Mouse (Mus musculus) stomach, embryonic 15.5 days (tissue): ENCODE results near the gene Scg5. TPM values are rescaled to one million over a fixed set of nuclear protein-coding genes. Genes with fewer than 3 reads are reported as not detected.

Experiments used
- ATAC-seq: fragments of 200-750 bp; cut with Nextera tagmentation; 2 replicates; pipeline ENCODE4 v1.8.0; 2017; ENCODE audit warnings: low read depth, moderate number of reproducible peaks, moderate TSS enrichment; ENCODE audit not compliant: insufficient read depth, low FRiP score
- H3K27ac ChIP-seq: fragments of 300-500 bp; sonication (generic); 2 replicates; pipeline ENCODE4 v1.5.1; 2015; ENCODE audit warnings: mild to moderate bottlenecking, inconsistent platforms
- H3K27me3 ChIP-seq: fragments of 300-500 bp; sonication (generic); replicated peaks from 2 replicates; pipeline ENCODE4 v1.6.1; 2015; ENCODE audit warnings: inconsistent platforms
- H3K36me3 ChIP-seq: fragments of 300-500 bp; sonication (generic); 2 replicates; pipeline ENCODE4 v1.6.1; 2015; ENCODE audit warnings: inconsistent platforms
- H3K4me1 ChIP-seq: fragments of 300-500 bp; sonication (generic); 2 replicates; pipeline ENCODE4 v1.6.1; 2015; ENCODE audit warnings: inconsistent platforms
- H3K4me2 ChIP-seq: fragments of 300-500 bp; sonication (generic); 2 replicates; pipeline ENCODE4 v1.6.1; 2015; ENCODE audit warnings: mild to moderate bottlenecking, inconsistent platforms
- H3K4me3 ChIP-seq: fragments of 300-500 bp; sonication (generic); replicated peaks from 2 replicates; pipeline ENCODE4 v1.5.1; 2015; ENCODE audit warnings: inconsistent platforms
- H3K9ac ChIP-seq: fragments of 300-500 bp; sonication (generic); 2 replicates; pipeline ENCODE4 v1.6.1; 2015; ENCODE audit warnings: inconsistent platforms
- H3K9me3 ChIP-seq: fragments of 300-500 bp; sonication (generic); 2 replicates; pipeline ENCODE4 v1.6.1; 2016; ENCODE audit warnings: inconsistent platforms
- WGBS: fragments of 180-500 bp; shearing (Covaris S2); methylation state at CpG from one replicate; pipeline ENCODE4 v1.1.7; 2015; 5-methylcytosine and 5-hydroxymethylcytosine counted together
- polyA plus RNA-seq: library from polyadenylated mRNA; unstranded; fragments of >200 nt; fragmentation: Nextera tagmentation; extraction: Ambion mirVana; gene quantifications from 2 replicates; pipeline ENCODE4 v1.2.1, GENCODE M21; 2015

The Scg5 gene
- polyA plus RNA-seq, 1 experiment from 2014 or later, result 12.4 TPM

- Histone ChIP-seq H3K27ac (no peak overlapping the region), H3K27me3 (no peaks in the 10 kb centered on the region), H3K4me3 (no peak overlapping the region), H3K4me2 (no peak overlapping the region), H3K9me3 (no peaks in the 10 kb centered on the region), H3K9ac (no peak overlapping the region), H3K36me3 (no peaks in the 10 kb centered on the region), H3K4me1 (no peaks in the 10 kb centered on the region)
- ATAC-seq, result no peak
- WGBS, result 73% methylated on average over 13 of the region's 13 CpGs
Measured at GRCm38 (mm10) chr2:113798605-113799004, 30.3 kb downstream of the Scg5 start.

DNA sequence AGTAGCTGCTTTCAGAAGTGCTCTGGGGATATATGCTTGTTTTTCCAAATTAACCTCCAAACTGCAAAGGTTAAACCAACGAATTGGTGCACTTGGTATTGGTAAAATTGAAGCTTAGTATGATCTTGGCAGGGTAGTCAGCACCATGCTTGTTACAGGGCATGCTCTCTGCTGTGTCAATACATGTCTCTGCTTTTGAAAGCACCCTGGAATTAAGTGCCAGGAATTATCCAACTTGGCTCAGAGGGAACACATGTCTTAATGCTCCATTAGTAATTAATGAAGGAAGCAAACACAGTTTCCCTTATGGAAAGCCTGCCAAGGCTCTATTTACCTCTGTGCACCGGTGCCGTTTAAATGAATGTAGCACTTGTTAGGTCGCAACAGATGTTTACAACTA lies 33.7 kb downstream of the Scg5 start:
- no peaks in the 10 kb centered on the region for H3K36me3 ChIP-seq
- WGBS, result 66% methylated on average over 4 of the region's 4 CpGs

DNA sequence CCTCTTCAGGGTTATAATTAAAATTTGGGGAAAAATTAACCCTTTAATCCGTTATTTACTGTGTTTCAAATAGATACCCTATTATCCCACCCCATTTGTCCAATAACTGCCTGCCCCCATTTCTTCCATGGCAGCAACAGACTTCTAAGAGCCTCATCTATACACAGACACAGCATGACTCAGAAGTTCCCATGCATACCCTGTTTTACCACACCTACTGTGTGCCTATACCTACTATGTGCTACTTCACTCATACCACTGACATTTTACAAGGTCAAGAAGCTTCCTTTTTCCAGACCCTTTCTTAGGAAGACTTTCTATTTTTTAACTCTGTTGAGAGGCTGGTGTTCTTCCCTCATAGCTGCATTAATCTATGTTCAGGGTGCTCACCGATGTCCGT lies 35.4 kb downstream of the Scg5 start:
- Histone ChIP-seq H3K27me3 (no peaks in the 10 kb centered on the region), H3K9me3 (no peaks in the 10 kb centered on the region), H3K27ac (no peak overlapping the region), H3K4me2 (no peak overlapping the region), H3K4me3 (no peak overlapping the region), H3K4me1 (no peaks in the 10 kb centered on the region), H3K36me3 (no peaks in the 10 kb centered on the region), H3K9ac (no peak overlapping the region)
- WGBS, result 81% methylated on average over 3 of the region's 3 CpGs
- no peak for ATAC-seq

More for the DNA sequence above, 33.7 kb downstream of the Scg5 start:
- H3K4me1 ChIP-seq, result no peaks in the 10 kb centered on the region
- no peaks in the 10 kb centered on the region for H3K27me3 ChIP-seq
- no peaks in the 10 kb centered on the region for H3K9me3 ChIP-seq
- no peak overlapping the region for H3K4me2 ChIP-seq
- ATAC-seq, result no peak
- no peak overlapping the region for H3K27ac ChIP-seq
- H3K9ac ChIP-seq, result no peak overlapping the region
- H3K4me3 ChIP-seq, result no peak overlapping the region

DNA sequence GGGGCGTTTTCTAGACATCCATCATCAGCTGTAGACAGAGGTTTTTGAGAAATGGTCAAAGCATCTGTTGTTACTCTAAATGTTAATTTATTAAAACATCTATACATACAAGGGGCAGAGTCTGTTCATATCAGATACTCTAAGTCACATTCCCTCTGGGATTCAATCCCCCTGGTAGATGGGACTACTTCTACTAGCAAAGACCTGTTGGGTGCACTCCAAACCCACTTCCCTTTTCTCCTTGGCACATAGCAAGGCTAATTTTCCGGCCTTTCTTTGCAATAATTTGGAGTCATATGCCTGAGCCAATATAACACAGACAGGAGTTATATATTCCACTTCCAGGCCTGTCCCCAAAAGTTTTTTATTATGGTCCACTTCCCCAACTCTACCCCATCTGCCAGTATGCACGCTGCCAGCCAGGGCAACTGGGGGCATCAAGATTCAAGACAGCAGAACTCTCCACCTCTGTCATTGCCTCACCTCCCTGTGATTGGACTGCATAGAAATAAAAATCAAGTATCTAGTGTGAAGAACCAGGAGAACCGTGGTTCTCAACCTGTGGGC lies 40.0 kb downstream of the Scg5 start:
- no peak for ATAC-seq
- Histone ChIP-seq H3K4me1 (no peaks in the 10 kb centered on the region), H3K27me3 (no peaks in the 10 kb centered on the region), H3K36me3 (no peaks in the 10 kb centered on the region), H3K9me3 (no peaks in the 10 kb centered on the region), H3K9ac (no peak overlapping the region), H3K27ac (no peak overlapping the region), H3K4me3 (no peak overlapping the region), H3K4me2 (no peak overlapping the region)
- WGBS, result 83% methylated on average over 4 of the region's 4 CpGs

DNA sequence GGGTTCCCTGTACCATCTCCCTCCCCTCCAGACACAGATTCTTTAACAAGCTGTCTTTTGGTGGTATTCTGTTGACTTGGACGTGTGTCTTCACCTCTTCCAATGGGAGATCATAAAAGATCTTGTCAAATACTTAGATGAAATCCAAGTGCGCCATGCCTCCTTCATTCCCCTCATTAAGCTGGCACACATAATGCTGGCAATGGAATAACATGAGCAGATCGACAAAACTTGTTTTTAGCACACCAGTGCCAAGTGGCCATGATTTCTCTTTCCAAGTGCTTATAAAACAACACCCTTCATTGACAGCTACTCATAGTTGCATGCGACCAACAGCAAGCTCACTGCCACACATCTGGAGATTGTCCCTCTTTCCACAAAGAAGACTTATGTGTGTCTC lies 41.0 kb downstream of the Scg5 start:
- 86% methylated on average over 4 of the region's 4 CpGs for WGBS
- Histone ChIP-seq H3K4me3 (no peak overlapping the region), H3K36me3 (no peaks in the 10 kb centered on the region), H3K9ac (no peak overlapping the region), H3K4me1 (no peaks in the 10 kb centered on the region), H3K27me3 (no peaks in the 10 kb centered on the region), H3K9me3 (no peaks in the 10 kb centered on the region), H3K27ac (no peak overlapping the region), H3K4me2 (no peak overlapping the region)
- ATAC-seq, result no peak

- no peaks in the 10 kb centered on the region for H3K27me3 ChIP-seq
- no peaks in the 10 kb centered on the region for H3K9me3 ChIP-seq
- no peak overlapping the region for H3K27ac ChIP-seq
- no peaks in the 10 kb centered on the region for H3K36me3 ChIP-seq
- no peak overlapping the region for H3K4me3 ChIP-seq
- no peaks in the 10 kb centered on the region for H3K4me1 ChIP-seq
- no peak for ATAC-seq
- no peak overlapping the region for H3K9ac ChIP-seq
- H3K4me2 ChIP-seq, result no peak overlapping the region
- WGBS, result 19% methylated on average over 3 of the region's 3 CpGs
Measured at GRCm38 (mm10) chr2:113784851-113785250, 44.1 kb downstream of the Scg5 start.

DNA sequence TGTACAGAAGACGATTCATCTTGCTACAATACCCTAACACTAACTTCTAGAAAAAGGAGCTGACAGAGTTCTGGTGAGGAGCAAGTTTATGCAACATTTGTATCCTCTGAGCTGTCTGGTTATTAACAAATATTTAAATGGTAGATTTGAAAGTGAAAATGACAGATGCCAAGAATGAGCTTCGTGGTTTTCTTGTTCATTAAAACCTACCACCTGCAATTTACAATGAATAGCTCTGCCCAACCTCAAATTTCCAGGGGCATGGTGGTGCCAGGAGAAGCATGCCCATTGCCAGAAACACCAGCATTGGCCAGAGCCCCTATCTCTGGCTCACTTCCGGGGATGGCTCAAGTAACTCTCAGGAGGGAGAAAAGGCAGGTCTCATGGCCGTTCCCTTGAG lies 47.4 kb downstream of the Scg5 start:
- no peak overlapping the region for H3K9ac ChIP-seq
- no peaks in the 10 kb centered on the region for H3K36me3 ChIP-seq
- H3K27ac ChIP-seq, result no peak overlapping the region
- no peaks in the 10 kb centered on the region for H3K9me3 ChIP-seq
- ATAC-seq, result no peak
- no peak overlapping the region for H3K4me3 ChIP-seq
- H3K4me2 ChIP-seq, result no peak overlapping the region
- WGBS, result 59% methylated on average over 4 of the region's 4 CpGs
- no peaks in the 10 kb centered on the region for H3K4me1 ChIP-seq
- no peaks in the 10 kb centered on the region for H3K27me3 ChIP-seq

GRCm38 (mm10) chr2:113781107-113781506 lies 47.8 kb downstream of the Scg5 start:
- H3K4me1 ChIP-seq, result no peaks in the 10 kb centered on the region
- WGBS, result 73% methylated on average over 5 of the region's 5 CpGs
- H3K9me3 ChIP-seq, result no peaks in the 10 kb centered on the region
- H3K4me2 ChIP-seq, result no peak overlapping the region
- H3K4me3 ChIP-seq, result no peak overlapping the region
- H3K36me3 ChIP-seq, result no peaks in the 10 kb centered on the region
- no peak for ATAC-seq
- no peaks in the 10 kb centered on the region for H3K27me3 ChIP-seq
- no peak overlapping the region for H3K9ac ChIP-seq
- no peak overlapping the region for H3K27ac ChIP-seq

DNA sequence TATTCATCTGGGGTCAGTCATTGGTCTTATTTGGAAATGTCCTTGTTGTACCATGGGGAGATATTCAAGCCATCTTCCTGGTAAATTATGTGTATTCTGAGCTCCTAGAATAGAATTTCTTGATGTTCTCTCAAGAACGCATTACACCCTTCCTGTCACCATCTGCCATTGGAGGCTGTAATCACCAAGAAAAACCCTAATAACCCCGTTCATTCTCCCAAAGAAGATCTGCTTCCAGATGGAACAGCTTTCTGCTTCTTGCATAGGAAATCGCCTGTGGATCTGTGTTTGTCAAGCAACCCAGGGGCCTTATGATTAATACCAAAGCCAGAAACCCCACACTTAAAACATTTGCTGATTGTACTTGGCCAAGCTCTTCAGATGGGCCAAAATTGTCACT lies 49.6 kb downstream of the Scg5 start:
- no peak overlapping the region for H3K9ac ChIP-seq
- no peaks in the 10 kb centered on the region for H3K36me3 ChIP-seq
- no peak overlapping the region for H3K4me3 ChIP-seq
- no peaks in the 10 kb centered on the region for H3K27me3 ChIP-seq
- no peak for ATAC-seq
- no peak overlapping the region for H3K27ac ChIP-seq
- H3K4me1 ChIP-seq, result no peaks in the 10 kb centered on the region
- H3K9me3 ChIP-seq, result no peaks in the 10 kb centered on the region
- 76% methylated on average over 3 of the region's 3 CpGs for WGBS
- H3K4me2 ChIP-seq, result no peak overlapping the region

DNA sequence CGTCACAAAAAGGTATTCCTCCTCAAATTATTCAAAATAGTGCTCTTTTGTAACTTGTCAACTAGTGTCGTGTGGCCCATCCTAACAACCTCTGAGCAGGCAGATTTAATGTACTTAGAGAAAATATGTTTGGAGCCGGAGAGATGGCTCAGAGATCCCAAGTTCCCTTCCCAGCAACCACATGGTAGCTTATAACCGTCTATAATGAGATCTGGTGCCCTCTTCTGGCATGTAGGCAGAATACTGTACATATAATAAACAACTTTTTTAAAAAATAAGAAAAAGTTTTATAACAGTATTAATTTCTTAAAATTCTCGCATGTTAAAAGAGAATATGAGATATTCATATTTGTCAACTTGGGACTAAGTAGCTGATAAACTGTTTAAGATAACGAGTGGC lies 50.9 kb downstream of the Scg5 start:
- no peak overlapping the region for H3K4me2 ChIP-seq
- no peak overlapping the region for H3K27ac ChIP-seq
- no peak overlapping the region for H3K9ac ChIP-seq
- no peak overlapping the region for H3K4me3 ChIP-seq
- H3K27me3 ChIP-seq, result no peaks in the 10 kb centered on the region
- H3K36me3 ChIP-seq, result no peaks in the 10 kb centered on the region
- H3K4me1 ChIP-seq, result no peaks in the 10 kb centered on the region
- no peak for ATAC-seq
- WGBS, result 72% methylated on average over 6 of the region's 6 CpGs
- no peaks in the 10 kb centered on the region for H3K9me3 ChIP-seq

DNA sequence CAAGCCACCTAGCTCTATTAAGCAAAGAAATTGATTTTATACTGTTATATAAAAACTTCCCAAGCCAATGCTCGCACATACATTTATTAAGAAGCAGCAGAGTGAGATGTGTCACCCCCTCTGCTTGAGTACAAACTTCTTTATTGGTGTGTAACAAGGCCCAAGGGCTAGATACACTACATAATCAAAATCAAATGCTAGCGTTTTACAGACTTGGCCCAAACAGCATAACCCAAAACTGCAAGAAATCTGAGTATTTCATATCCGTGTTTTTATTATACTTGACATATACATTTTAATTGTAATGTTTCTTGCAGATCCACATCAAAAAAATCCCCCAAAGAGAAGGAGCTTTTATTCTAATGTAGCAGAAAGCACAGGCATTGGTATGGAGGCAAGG lies 52.6 kb downstream of the Scg5 start:
- 83% methylated on average over 3 of the region's 3 CpGs for WGBS
- Histone ChIP-seq H3K9ac (no peak overlapping the region), H3K4me1 (no peaks in the 10 kb centered on the region), H3K27me3 (no peaks in the 10 kb centered on the region), H3K4me2 (no peak overlapping the region), H3K4me3 (no peak overlapping the region), H3K9me3 (no peaks in the 10 kb centered on the region), H3K36me3 (no peaks in the 10 kb centered on the region), H3K27ac (no peak overlapping the region)
- no peak for ATAC-seq

DNA sequence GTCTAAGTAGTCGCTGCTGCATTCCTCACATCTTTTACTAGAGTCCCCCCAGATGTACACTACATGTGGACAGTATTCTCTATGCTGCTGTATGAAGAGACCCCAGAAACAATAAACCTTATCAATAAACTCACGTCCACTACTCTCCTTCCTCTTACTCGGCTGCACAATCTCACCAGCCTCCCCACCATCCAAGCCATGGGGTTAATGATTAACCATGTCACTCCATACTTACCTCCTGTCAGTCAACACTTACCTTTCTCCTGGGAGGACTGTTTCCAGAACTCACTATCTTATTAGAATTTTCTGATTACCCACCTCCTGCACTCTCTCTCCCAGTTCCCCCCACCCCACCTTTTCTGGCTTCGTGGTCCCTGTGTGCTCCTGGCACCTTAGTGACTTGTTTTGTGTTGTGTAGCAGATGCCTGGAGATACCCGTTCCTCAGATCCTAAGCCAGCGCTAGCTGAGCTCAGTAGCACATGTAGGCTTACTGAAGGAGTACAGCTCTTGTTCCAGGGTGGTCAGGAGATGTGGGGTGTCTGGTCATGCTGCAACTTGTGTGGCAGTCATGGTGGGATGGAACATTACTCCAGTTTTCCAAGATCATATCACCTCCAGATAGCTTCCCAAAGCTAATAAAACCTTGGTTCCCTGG lies 54.6 kb downstream of the Scg5 start:
- no peak overlapping the region for H3K9ac ChIP-seq
- ATAC-seq, result peak; percentile 78
- no peak overlapping the region for H3K4me2 ChIP-seq
- H3K9me3 ChIP-seq, result no peaks in the 10 kb centered on the region
- H3K4me1 ChIP-seq, result no peaks in the 10 kb centered on the region
- no peak overlapping the region for H3K27ac ChIP-seq
- H3K4me3 ChIP-seq, result no peak overlapping the region
- 60% methylated on average over 6 of the region's 6 CpGs for WGBS
- no peaks in the 10 kb centered on the region for H3K27me3 ChIP-seq
- H3K36me3 ChIP-seq, result no peaks in the 10 kb centered on the region
